Mouse (Mus musculus) CH12.LX (cell line): ENCODE data around the gene Igf1r. TPM values are rescaled to one million over a fixed set of nuclear protein-coding genes. Genes with fewer than 3 reads are reported as not detected.

Source experiments
- DNase-seq: peaks from one replicate; pipeline ENCODE4 v3.0.0-alpha.2; 2013; ENCODE audit errors: extremely low read depth
- H3K27ac ChIP-seq: 2 replicates; pipeline ENCODE4 v1.5.1; 2012; ENCODE audit warnings: low read depth, mild to moderate bottlenecking, control low read depth, moderate library complexity; ENCODE audit not compliant: insufficient read depth
- H3K27me3 ChIP-seq: replicated peaks from 2 replicates; pipeline ENCODE3; 2012; ENCODE audit warnings: inconsistent platforms
- H3K36me3 ChIP-seq, 2 experiments: replicated peaks in 1 of 2; 2 replicates each; pipeline versions ENCODE3 to v1.6.1; 2012; ENCODE audit warnings: inconsistent platforms in 1 of 2, low read length in 1 of 2, mild to moderate bottlenecking in 1 of 2, mixed read lengths in 1 of 2, moderate library complexity in 1 of 2; ENCODE audit not compliant: control insufficient read depth in 1 of 2, insufficient read depth in 1 of 2
- H3K4me1 ChIP-seq, 2 experiments: 2 replicates each; pipeline ENCODE4 v1.6.1; 2012; ENCODE audit warnings: inconsistent platforms in 1 of 2, moderate library complexity in 1 of 2; ENCODE audit not compliant: insufficient read depth in 2 of 2, control insufficient read depth in 1 of 2
- H3K4me2 ChIP-seq: 2 replicates; pipeline ENCODE4 v1.6.1; 2012; ENCODE audit warnings: low read depth, mild to moderate bottlenecking, control low read depth; ENCODE audit not compliant: poor library complexity, insufficient read depth, severe bottlenecking
- H3K4me3 ChIP-seq, 3 experiments: fragments of 150-350 bp in 1 of 3; sonication (generic) in 1 of 3; replicated peaks in 1 of 3; 2 replicates each; pipeline versions ENCODE3 to v1.5.1; 2011 to 2012; ENCODE audit warnings: low read depth in 2 of 3, low read length in 2 of 3, mild to moderate bottlenecking in 2 of 3, moderate library complexity in 2 of 3, control low read depth in 1 of 3, improper control_type of control experiment in 1 of 3, inconsistent platforms in 1 of 3, mixed read lengths in 1 of 3; ENCODE audit not compliant: poor library complexity in 1 of 3
- H3K79me2 ChIP-seq: replicated peaks from 2 replicates; pipeline ENCODE4 v1.6.1; 2012; ENCODE audit warnings: mild to moderate bottlenecking, moderate library complexity; ENCODE audit not compliant: control insufficient read depth, poor library complexity, insufficient read depth, severe bottlenecking; ENCODE audit errors: extremely low read depth
- H3K9ac ChIP-seq: 2 replicates; pipeline ENCODE4 v1.6.1; 2012; ENCODE audit warnings: low read depth, mild to moderate bottlenecking, control low read depth, moderate library complexity; ENCODE audit not compliant: insufficient read depth
- H3K9me3 ChIP-seq: replicated peaks from 2 replicates; pipeline ENCODE3; 2012; ENCODE audit warnings: low read length, inconsistent platforms, mixed read lengths
- BHLHE40 ChIP-seq: IDR thresholded peaks from 2 replicates; pipeline ENCODE4 v1.6.1; 2011; ENCODE audit warnings: mild to moderate bottlenecking, low read depth, low read length, improper control_type of control experiment
- CHD2 ChIP-seq: IDR thresholded peaks from 2 replicates; pipeline ENCODE4 v1.6.1; 2011; ENCODE audit warnings: low read length, improper control_type of control experiment
- CTCF ChIP-seq, 2 experiments: IDR thresholded peaks in 1 of 2; conservative IDR thresholded peaks in 1 of 2; 2 replicates each; pipeline ENCODE4 v1.5.1; 2011 to 2012; ENCODE audit warnings: low read depth in 2 of 2, low read length in 2 of 2, improper control_type of control experiment in 1 of 2, inconsistent platforms in 1 of 2, mild to moderate bottlenecking in 1 of 2, moderate library complexity in 1 of 2
- E2F4 ChIP-seq: IDR thresholded peaks from 2 replicates; pipeline ENCODE4 v1.6.1; 2011; ENCODE audit warnings: low read depth, low read length, improper control_type of control experiment; ENCODE audit not compliant: insufficient replicate concordance
- EP300 ChIP-seq: IDR thresholded peaks from 2 replicates; pipeline ENCODE4 v1.6.1; 2011; ENCODE audit warnings: low read length, improper control_type of control experiment
- GABPA ChIP-seq: IDR thresholded peaks from 2 replicates; pipeline ENCODE4 v1.6.1; 2012; ENCODE audit warnings: low read depth, low read length, improper control_type of control experiment, inconsistent platforms; ENCODE audit not compliant: insufficient replicate concordance
- IRF4 ChIP-seq: IDR thresholded peaks from 2 replicates; pipeline ENCODE4 v1.6.1; 2014; ENCODE audit warnings: low read depth, mild to moderate bottlenecking, inconsistent platforms, low read length, improper control_type of control experiment
- JUN ChIP-seq: IDR thresholded peaks from 2 replicates; pipeline ENCODE4 v1.6.1; 2011; ENCODE audit warnings: low read depth, mild to moderate bottlenecking, low read length, improper control_type of control experiment, moderate library complexity; ENCODE audit not compliant: insufficient read depth
- JUND ChIP-seq: conservative IDR thresholded peaks from 2 replicates; pipeline ENCODE4 v1.6.1; 2011; ENCODE audit warnings: low read depth, low read length, improper control_type of control experiment
- MAX ChIP-seq: IDR thresholded peaks from 2 replicates; pipeline ENCODE4 v1.6.1; 2011; ENCODE audit warnings: low read length, improper control_type of control experiment
- MAZ ChIP-seq: IDR thresholded peaks from 2 replicates; pipeline ENCODE4 v1.6.1; 2012; ENCODE audit warnings: low read depth, mild to moderate bottlenecking, inconsistent platforms, low read length, improper control_type of control experiment, moderate library complexity
- MEF2A ChIP-seq: IDR thresholded peaks from 2 replicates; pipeline ENCODE4 v1.6.1; 2014; ENCODE audit warnings: low read depth, mild to moderate bottlenecking, inconsistent platforms, low read length, improper control_type of control experiment, borderline replicate concordance
- MXI1 ChIP-seq: IDR thresholded peaks from 2 replicates; pipeline ENCODE4 v1.6.1; 2011; ENCODE audit warnings: mild to moderate bottlenecking, low read depth, low read length, improper control_type of control experiment
- NELFE ChIP-seq: IDR thresholded peaks from 2 replicates; pipeline ENCODE4 v1.6.1; 2011; ENCODE audit warnings: low read depth, low read length, improper control_type of control experiment
- NRF1 ChIP-seq: IDR thresholded peaks from 2 replicates; pipeline ENCODE4 v1.6.1; 2014; ENCODE audit warnings: low read depth, mild to moderate bottlenecking, inconsistent platforms, low read length, improper control_type of control experiment, moderate library complexity
- POLR2AphosphoS2 ChIP-seq: IDR thresholded peaks from 2 replicates; pipeline ENCODE4 v1.6.1; 2011; ENCODE audit warnings: low read depth, low read length, improper control_type of control experiment
- RAD21 ChIP-seq: IDR thresholded peaks from 2 replicates; pipeline ENCODE4 v1.6.1; 2011; ENCODE audit warnings: low read depth, mild to moderate bottlenecking, low read length, improper control_type of control experiment, moderate library complexity
- SMC3 ChIP-seq: IDR thresholded peaks from 2 replicates; pipeline ENCODE4 v1.6.1; 2011; ENCODE audit warnings: low read depth, low read length, improper control_type of control experiment
- TBP ChIP-seq: conservative IDR thresholded peaks from 2 replicates; pipeline ENCODE4 v1.6.1; 2011; ENCODE audit warnings: low read depth, low read length, improper control_type of control experiment
- UBTF ChIP-seq: IDR thresholded peaks from 2 replicates; pipeline ENCODE4 v1.6.1; 2012; ENCODE audit warnings: low read depth, mild to moderate bottlenecking, inconsistent platforms, low read length, improper control_type of control experiment, moderate library complexity
- ZKSCAN1 ChIP-seq: IDR thresholded peaks from 2 replicates; pipeline ENCODE4 v1.6.1; 2012; ENCODE audit warnings: low read depth, inconsistent platforms, low read length, improper control_type of control experiment, borderline replicate concordance
- ZMIZ1 ChIP-seq: IDR thresholded peaks from 2 replicates; pipeline ENCODE4 v1.6.1; 2012; ENCODE audit warnings: low read depth, mild to moderate bottlenecking, inconsistent platforms, low read length, improper control_type of control experiment
- dilution Hi-C: fragments of 300-500 bp; cut with MboI; formaldehyde crosslinking; loops from 2 replicates; pipeline ENCODE4 v1.14.3; 2020; ENCODE audit warnings: low sequenced_read_pairs; ENCODE audit not compliant: extremely low pct_unique_long_range_greater_than_20kb, extremely low pct_ligation_motif_present
- in situ Hi-C: fragments of 300-500 bp; cut with MboI; formaldehyde crosslinking; loops from 3 replicates; pipeline ENCODE4 v1.14.3; 2019; ENCODE audit warnings: low sequenced_read_pairs, low pct_ligation_motif_present, low pct_unique_long_range_greater_than_20kb, mixed read lengths
- polyA plus RNA-seq: library from polyadenylated mRNA; unstranded; fragments of >175 nt; gene quantifications from 2 replicates; pipeline ENCODE4 v1.2.1, GENCODE M21; 2012; ENCODE audit warnings: low read depth; ENCODE audit not compliant: insufficient read length
- total RNA-seq, 2 experiments: library from RNA; depleted of rRNA; stranded (reverse); fragments of 300-350 nt in 1 of 2; fragments of >200 nt in 1 of 2; gene quantifications; 2 replicates each; pipeline ENCODE4 v1.2.3; 2012 to 2014

Igf1r gene
- total and polyA plus RNA-seq, 3 experiments: 0.19 to 1.6 (median 0.29) TPM

DNA sequence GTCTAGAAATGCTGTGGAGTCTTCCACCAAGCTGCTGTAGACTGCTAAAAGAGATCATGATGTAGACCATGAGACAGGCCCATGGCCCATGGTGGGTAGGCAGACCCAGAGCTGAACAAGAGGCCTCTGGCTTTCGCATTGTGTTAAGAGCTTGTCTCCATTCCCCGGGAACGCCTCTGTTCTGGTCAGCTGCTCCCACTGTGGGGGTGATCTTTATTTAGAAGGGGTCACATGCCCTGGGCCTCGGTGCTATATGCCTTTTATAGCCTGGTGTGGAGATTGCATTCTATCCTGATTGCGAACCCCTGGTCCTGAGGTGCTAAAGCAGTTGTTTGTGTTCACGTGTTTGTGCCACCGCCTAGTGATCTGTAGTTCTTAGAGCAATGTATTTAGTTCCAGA is 57.5 kb downstream of the Igf1r start:
- in situ Hi-C loops: no loop called here
- Histone ChIP-seq H3K27ac (no peak overlapping the region), H3K4me3 (no peak overlapping the region), H3K4me2 (no peak overlapping the region), H3K4me1 (no peaks in the 10 kb centered on the region), H3K79me2 (no peaks in the 10 kb centered on the region), H3K9me3 (no peaks in the 10 kb centered on the region), H3K27me3 (peaks cover 26% of the 10 kb centered on the region), H3K36me3 (no peaks in the 10 kb centered on the region), H3K9ac (no peak overlapping the region)
- dilution Hi-C loops: no loop called here
- DNase-seq: no peak
- TF ChIP-seq ZKSCAN1 (no peak), MEF2A (no peak), RAD21 (no peak)

GRCm38 (mm10) chr7:68010802-68011201 is 58.2 kb downstream of the Igf1r start:
- H3K9ac ChIP-seq: no peak overlapping the region
- no peaks in the 10 kb centered on the region for H3K79me2 ChIP-seq
- peaks cover 28% of the 10 kb centered on the region for H3K27me3 ChIP-seq
- in situ Hi-C loops: no loop called here
- H3K4me3 ChIP-seq: no peak overlapping the region
- H3K4me2 ChIP-seq: no peak overlapping the region
- H3K36me3 ChIP-seq: no peaks in the 10 kb centered on the region
- no peak for TF ChIP-seq MAZ
- no peak for TF ChIP-seq EP300
- no peak for TF ChIP-seq BHLHE40
- TF ChIP-seq UBTF: no peak
- no peak for TF ChIP-seq NRF1
- no peak for TF ChIP-seq MXI1
- no peak for TF ChIP-seq JUND
- no peak for TF ChIP-seq JUN
- TF ChIP-seq IRF4: no peak
- no peak for TF ChIP-seq POLR2AphosphoS2
- TF ChIP-seq E2F4: no peak
- TF ChIP-seq CHD2: no peak
- TF ChIP-seq GABPA: no peak
- TF ChIP-seq SMC3: no peak
- TF ChIP-seq MAX: no peak
- TF ChIP-seq TBP: no peak
- no peak for TF ChIP-seq NELFE
- no peak for TF ChIP-seq ZMIZ1
- no peak for TF ChIP-seq RAD21
- TF ChIP-seq CTCF (conservative IDR thresholded peaks at IDR 0.05 in 1 of 2, IDR thresholded peaks at IDR 0.05 in 1 of 2; ENCODE audit: low read depth in 2 of 2, low read length in 2 of 2): no peak
- TF ChIP-seq, all 38 proteins: peak for 0
- no peaks in the 10 kb centered on the region for H3K4me1 ChIP-seq
- no peak for DNase-seq
- H3K27ac ChIP-seq: no peak overlapping the region
- H3K9me3 ChIP-seq: peaks cover 2% of the 10 kb centered on the region
- dilution Hi-C loops: no loop called here
